Mouse (Mus musculus) ES-Bruce4 (cell line): ENCODE results near the gene Ppm1j. TPM values are rescaled to one million over a fixed set of nuclear protein-coding genes. Genes with fewer than 3 reads are reported as not detected.

ENCODE experiments used
- H3K27ac ChIP-seq: 2 replicates; pipeline ENCODE4 v1.5.1; 2012; ENCODE audit warnings: low read length, inconsistent platforms; ENCODE audit not compliant: insufficient read depth
- H3K27me3 ChIP-seq: 2 replicates; pipeline ENCODE4 v1.6.1; 2012; ENCODE audit warnings: mild to moderate bottlenecking, low read length, inconsistent platforms; ENCODE audit not compliant: control insufficient read depth, poor library complexity, insufficient read depth, severe bottlenecking
- H3K36me3 ChIP-seq: 2 replicates; pipeline ENCODE4 v1.6.1; 2012; ENCODE audit warnings: inconsistent platforms, mild to moderate bottlenecking, low read length, moderate library complexity; ENCODE audit not compliant: control insufficient read depth, poor library complexity, insufficient read depth, severe bottlenecking
- H3K4me1 ChIP-seq: one replicate; pipeline ENCODE4 v1.8.1; 2011; ENCODE audit warnings: low read length; ENCODE audit not compliant: control insufficient read depth, insufficient read depth
- H3K4me3 ChIP-seq: 2 replicates; pipeline ENCODE4 v1.5.1; 2011; ENCODE audit warnings: low read depth, mild to moderate bottlenecking, low read length
- H3K9ac ChIP-seq: 2 replicates; pipeline ENCODE4 v1.6.1; 2012; ENCODE audit warnings: low read depth, mild to moderate bottlenecking, inconsistent platforms; ENCODE audit not compliant: poor library complexity, severe bottlenecking
- H3K9me3 ChIP-seq: replicated peaks from 2 replicates; pipeline ENCODE4 v1.6.1; 2012; ENCODE audit warnings: mild to moderate bottlenecking, low read length, inconsistent platforms; ENCODE audit not compliant: control insufficient read depth, poor library complexity, insufficient read depth, severe bottlenecking
- CTCF ChIP-seq: IDR thresholded peaks from one replicate; pipeline ENCODE4 v1.8.1; 2011; ENCODE audit warnings: low read depth, low read length
- EP300 ChIP-seq: IDR thresholded peaks from 2 replicates; pipeline ENCODE4 v1.6.1; 2011; ENCODE audit warnings: low read depth, low read length; ENCODE audit not compliant: insufficient read depth
- POLR2A ChIP-seq: IDR thresholded peaks from one replicate; pipeline ENCODE4 v1.8.1; 2011; ENCODE audit warnings: low read length; ENCODE audit not compliant: insufficient read depth
- polyA plus RNA-seq: library from polyadenylated mRNA; stranded (reverse); fragments of >200 nt; gene quantifications from 2 replicates; pipeline ENCODE4 v1.2.4, GENCODE M21; 2011; ENCODE audit warnings: low read depth; ENCODE audit not compliant: missing spikeins, insufficient read depth, insufficient read length

Gene Ppm1j
- polyA plus RNA-seq, 1 experiment: 23.8 TPM

DNA sequence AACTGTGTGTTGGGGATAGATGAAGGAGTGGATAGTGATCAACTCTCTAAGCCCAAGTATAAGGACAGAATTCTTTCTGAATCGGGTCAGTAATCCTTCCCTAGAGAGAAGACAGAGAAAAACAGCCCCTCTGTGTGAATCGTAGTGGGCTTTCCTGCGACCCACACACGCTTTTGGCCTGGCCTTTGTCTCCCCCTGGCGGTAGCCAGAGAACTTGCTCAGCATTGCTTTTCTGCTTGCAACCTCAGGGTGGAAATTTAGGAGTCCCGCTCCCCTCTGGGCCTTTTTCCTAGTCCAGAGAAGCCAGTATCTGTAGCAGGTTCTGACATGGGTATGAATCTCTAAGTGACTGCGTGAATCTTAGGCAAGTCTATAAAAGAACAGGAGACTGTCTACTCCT is 907 bp upstream of the Ppm1j start:
- no peak overlapping the region for H3K9ac ChIP-seq
- H3K27me3 ChIP-seq: no peaks in the 10 kb centered on the region
- H3K27ac ChIP-seq: no peak overlapping the region
- H3K4me1 ChIP-seq: peaks cover 5% of the 10 kb centered on the region
- no peaks in the 10 kb centered on the region for H3K9me3 ChIP-seq
- H3K4me3 ChIP-seq: no peak overlapping the region
- H3K36me3 ChIP-seq: no peaks in the 10 kb centered on the region
- no peak for TF ChIP-seq POLR2A
- no peak for TF ChIP-seq EP300
- peak; percentile 85 for TF ChIP-seq CTCF

GRCm38 (mm10) chr3:104781471-104781903 is 631 bp downstream of the Ppm1j start, which contains the start of gene Fam19a3:
Gene Fam19a3 (minus strand): TSS chr3:104781840.
- Histone ChIP-seq H3K4me3 (peak within 1 kb of the TSS; percentile 75), H3K4me1 (peaks cover 5% of the 10 kb centered on the region), H3K27ac (peak within 1 kb of the TSS; percentile 21), H3K36me3 (no peaks in the 10 kb centered on the region), H3K9me3 (no peaks in the 10 kb centered on the region), H3K9ac (peak within 1 kb of the TSS; percentile 76), H3K27me3 (no peaks in the 10 kb centered on the region)
- TF ChIP-seq POLR2A (no peak), EP300 (no peak), CTCF (no peak)

DNA sequence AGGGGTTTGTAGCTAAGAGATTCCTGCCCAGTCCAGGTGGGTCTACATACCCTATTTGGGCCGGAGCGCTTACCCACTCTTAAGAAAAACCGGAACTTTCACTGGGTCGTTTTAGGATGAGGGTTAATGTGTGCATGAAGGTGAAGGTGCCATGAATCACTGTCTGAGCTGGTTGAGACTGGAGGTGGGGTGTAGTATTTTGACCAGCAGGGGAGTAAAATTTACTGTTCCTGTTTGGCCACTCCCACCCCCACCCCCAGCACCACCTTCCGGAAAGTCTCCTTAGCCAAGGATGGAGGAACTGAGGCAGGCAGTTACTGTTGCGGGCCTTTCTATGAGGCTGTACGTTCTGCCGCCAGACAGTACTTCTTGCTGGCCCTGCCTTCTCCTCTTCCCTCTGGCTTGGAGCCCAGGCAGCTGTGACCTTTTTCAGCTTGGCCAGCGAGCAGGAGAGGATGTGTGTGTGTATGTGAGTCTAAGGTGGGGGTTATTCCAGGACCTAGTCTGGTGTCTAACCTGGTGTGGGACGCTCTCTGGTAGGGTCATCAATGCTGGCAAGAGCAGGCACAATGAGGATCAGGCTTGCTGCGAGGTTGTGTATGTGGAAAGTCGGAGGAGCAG is 1.3 kb downstream of the Ppm1j start:
- H3K9ac ChIP-seq: peak overlapping the region; percentile 76
- peak overlapping the region; percentile 75 for H3K4me3 ChIP-seq
- no peaks in the 10 kb centered on the region for H3K9me3 ChIP-seq
- TF ChIP-seq CTCF (no peak), EP300 (0 out of 2 replicates have a peak, but pooled peaks have one; percentile 3)
- peak overlapping the region; percentile 21 for H3K27ac ChIP-seq
- no peaks in the 10 kb centered on the region for H3K36me3 ChIP-seq
- H3K27me3 ChIP-seq: no peaks in the 10 kb centered on the region
- H3K4me1 ChIP-seq: peaks cover 5% of the 10 kb centered on the region

GRCm38 (mm10) chr3:104783971-104784500 is 3.2 kb downstream of the Ppm1j start:
- Histone ChIP-seq H3K27ac (peak overlapping the region; percentile 19; the same call in 1 of the 2 replicates), H3K4me1 (peaks cover 5% of the 10 kb centered on the region), H3K36me3 (no peaks in the 10 kb centered on the region), H3K4me3 (peak overlapping the region; percentile 13), H3K27me3 (no peaks in the 10 kb centered on the region), H3K9me3 (no peaks in the 10 kb centered on the region), H3K9ac (0 out of 2 replicates have a peak overlapping the region, but pooled peaks have one; percentile 15)
- TF ChIP-seq POLR2A (no peak), EP300 (peak; percentile 61; the same call in 1 of the 2 replicates)

- H3K4me3 ChIP-seq: no peak overlapping the region
- H3K9ac ChIP-seq: no peak overlapping the region
- H3K27ac ChIP-seq: no peak overlapping the region
- no peaks in the 10 kb centered on the region for H3K9me3 ChIP-seq
- peaks cover 5% of the 10 kb centered on the region for H3K4me1 ChIP-seq
- H3K27me3 ChIP-seq: no peaks in the 10 kb centered on the region
- H3K36me3 ChIP-seq: no peaks in the 10 kb centered on the region
- TF ChIP-seq POLR2A: no peak
These were observed 4.4 kb downstream of the Ppm1j start for GRCm38 (mm10) chr3:104785284-104785683.

- Histone ChIP-seq H3K4me1 (peaks cover 15% of the 10 kb centered on the region), H3K9me3 (no peaks in the 10 kb centered on the region), H3K9ac (peak within 1 kb of the TSS; percentile 90), H3K4me3 (peak within 1 kb of the TSS; percentile 96), H3K36me3 (no peaks in the 10 kb centered on the region), H3K27me3 (no peaks in the 10 kb centered on the region), H3K27ac (0 out of 2 replicates have a peak within 1 kb of the TSS, but pooled peaks have one; percentile 32)
- no peak for TF ChIP-seq EP300
- no peak for TF ChIP-seq CTCF
- no peak for TF ChIP-seq POLR2A
These were observed 7.2 kb downstream of the Ppm1j start, which contains the start of gene Rhoc for GRCm38 (mm10) chr3:104788075-104788474. Gene Rhoc (plus strand): TSS chr3:104788375.
